ENCODE assay signal across 19 mouse cellular contexts in the genomic region with DNA sequence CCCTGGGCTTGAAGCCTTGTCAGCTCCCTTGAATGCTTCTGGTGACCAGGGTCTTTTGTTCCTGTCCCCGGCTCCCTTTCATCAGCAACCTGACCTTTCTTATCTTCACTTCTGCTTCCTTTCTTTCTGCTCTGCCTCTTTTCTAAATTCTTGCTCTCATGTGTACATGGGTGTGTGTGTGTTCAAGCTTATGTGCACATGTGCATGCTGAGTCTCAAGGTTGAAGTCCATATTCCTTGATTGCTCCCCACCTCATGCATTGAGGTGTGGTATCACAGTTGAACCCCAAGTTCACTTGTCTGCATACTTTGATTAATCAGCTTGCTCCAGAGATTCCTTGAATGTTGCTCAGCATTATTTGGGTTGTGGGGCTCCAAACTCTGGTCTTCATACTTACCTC.
"Had no signal": no experiment of that assay in that cellular context is flagged by ENCODE, and none has a peak within 500 bp of the region (broad histone marks: within the 10 kb centered on the region; RNA-seq: fewer than 3 reads in every experiment).

No protein-coding gene starts in this region.

- H3K9me3 ChIP-seq: midbrain, embryonic 13.5 days; midbrain, embryonic 15.5 days; neural tube, embryonic 13.5 days; neural tube, embryonic 15.5 days; stomach, embryonic 15.5 days had no signal

- H3K4me1 ChIP-seq: megakaryocyte, embryonic 14.5 days; midbrain, embryonic 13.5 days; midbrain, embryonic 15.5 days; neural tube, embryonic 13.5 days; neural tube, embryonic 15.5 days; stomach, embryonic 15.5 days had no signal

- H3K36me3 ChIP-seq: midbrain, embryonic 13.5 days; midbrain, embryonic 15.5 days; neural tube, embryonic 13.5 days; neural tube, embryonic 15.5 days; stomach, embryonic 15.5 days had no signal

- DNase-seq: lung, adult 18-20 months; lung, embryonic 14.5 days; lung, postnatal 14 days; lung, postnatal 36 days; retina, postnatal 1 day; right cerebral cortex, adult 18-20 months; right cerebral cortex, postnatal 25 days; right cerebral cortex, postnatal 4 days; thymus, adult 18-20 months; thymus, postnatal 14 days; thymus, postnatal 36 days had no signal

- H3K27ac ChIP-seq: macrophage; midbrain, embryonic 13.5 days; midbrain, embryonic 15.5 days; neural tube, embryonic 13.5 days; neural tube, embryonic 15.5 days; stomach, embryonic 15.5 days had no signal

- H3K9ac ChIP-seq: lung, embryonic 14.5 days; midbrain, embryonic 13.5 days; midbrain, embryonic 15.5 days; neural tube, embryonic 13.5 days; neural tube, embryonic 15.5 days; stomach, embryonic 15.5 days had no signal

- ATAC-seq: midbrain, embryonic 13.5 days; midbrain, embryonic 15.5 days had no signal

- H3K4me3 ChIP-seq: megakaryocyte, embryonic 14.5 days; midbrain, embryonic 13.5 days; midbrain, embryonic 15.5 days; neural tube, embryonic 13.5 days; neural tube, embryonic 15.5 days; stomach, embryonic 15.5 days had no signal

- H3K4me2 ChIP-seq: lung, embryonic 14.5 days; midbrain, embryonic 11.5 days; midbrain, embryonic 13.5 days; midbrain, embryonic 15.5 days; neural tube, embryonic 13.5 days; neural tube, embryonic 15.5 days; stomach, embryonic 15.5 days had no signal

- H3K27me3 ChIP-seq: megakaryocyte, embryonic 14.5 days; midbrain, embryonic 13.5 days; midbrain, embryonic 15.5 days; neural tube, embryonic 13.5 days; neural tube, embryonic 15.5 days; stomach, embryonic 15.5 days had no signal
